Mouse (Mus musculus) Patski (cell line): ENCODE data around the gene 9430007A20Rik. TPM values are rescaled to one million over a fixed set of nuclear protein-coding genes. Genes with fewer than 3 reads are reported as not detected.
"Not testable (repeated sequence)": the region's sequence is repeated elsewhere in the genome, so short reads cannot be mapped to it uniquely, and the experiment has no call there.

ENCODE experiments used
- ATAC-seq: fragments of 100-300 bp; one replicate; pipeline ENCODE4 v1.8.0; 2021
- CTCF ChIA-PET: fragments of 350-600 bp; sonication (Branson Sonifier 250); formaldehyde crosslinking; loops from one replicate; lab custom pipeline; 2022; ENCODE audit warnings: inconsistent platforms; lab: Charles Lee
- POLR2A ChIA-PET: fragments of 350-600 bp; sonication (Branson Sonifier 250); formaldehyde crosslinking; loops from one replicate; lab custom pipeline; 2022; ENCODE audit warnings: antibody characterized with exemption, inconsistent platforms; lab: Charles Lee
- DNase-seq: peaks from one replicate; pipeline ENCODE4 v3.0.0-alpha.2; 2011; ENCODE audit warnings: low read depth, low spot score
- H3K27me3 ChIP-seq: fragments of 371-371 bp; one replicate; pipeline ENCODE4 v1.5.1; 2021
- CTCF ChIP-seq: fragments of 100-300 bp; IDR thresholded peaks from one replicate; pipeline ENCODE4 v1.5.1; 2021
- in situ Hi-C: fragments of 300-500 bp; cut with MboI; formaldehyde crosslinking; loops from 3 replicates; pipeline ENCODE4 v1.11.1; 2018; ENCODE audit warnings: low pct_unique_long_range_greater_than_20kb, mixed read lengths
- polyA plus RNA-seq: library from polyadenylated mRNA; unstranded; gene quantifications from one replicate; pipeline ENCODE4 v1.2.3, GENCODE M21; 2021

The 9430007A20Rik gene
- not detected for polyA plus RNA-seq

GRCm38 (mm10) chr4:144519522-144519921, at the start of gene 9430007A20Rik:
Gene 9430007A20Rik, plus strand, starts transcription at chr4:144519822.
- no peak for TF ChIP-seq CTCF
- CTCF ChIA-PET, result no interaction called here
- no peak for ATAC-seq
- POLR2A ChIA-PET, result no interaction called here
- no peak for DNase-seq
- in situ Hi-C loops, result no loop called here
- H3K27me3 ChIP-seq, result no peaks in the 10 kb centered on the region

- TF ChIP-seq CTCF, result no peak
- POLR2A ChIA-PET, result no interaction called here
- DNase-seq, result no peak
- H3K27me3 ChIP-seq, result no peaks in the 10 kb centered on the region
- CTCF ChIA-PET, result interaction anchor here (1.7 kb wide), 1 partner anchor 10 kb away, joined by 3 read pairs; no protein-coding TSS in a partner anchor
- peak; percentile 54 for ATAC-seq
- in situ Hi-C loops, result no loop called here
These were observed 26.3 kb upstream of the 9430007A20Rik start for GRCm38 (mm10) chr4:144493331-144493730.

GRCm38 (mm10) chr4:144506518-144506917, 13.1 kb upstream of the 9430007A20Rik start:
- in situ Hi-C loops, result loop anchor here (5.0 kb wide), 1 partner anchor 79 kb away; no protein-coding TSS in a partner anchor
- peak; percentile 43 for TF ChIP-seq CTCF
- DNase-seq (no peak), ATAC-seq (no peak)
- POLR2A ChIA-PET, result no interaction called here
- H3K27me3 ChIP-seq, result no peaks in the 10 kb centered on the region
- CTCF ChIA-PET, result interaction anchor here (0.7 to 2.4 kb wide), 4 partner anchors 14 to 78 kb away, joined by 3 to 9 read pairs (median 4); no protein-coding TSS in a partner anchor

- DNase-seq, result no peak
- POLR2A ChIA-PET, result no interaction called here
- in situ Hi-C loops, result no loop called here
- ATAC-seq, result no peak
- H3K27me3 ChIP-seq, result no peaks in the 10 kb centered on the region
- TF ChIP-seq CTCF, result no peak
- CTCF ChIA-PET, result interaction anchor here (1.3 kb wide), 1 partner anchor 9 kb away, joined by 3 read pairs; no protein-coding TSS in a partner anchor
These were observed 25.1 kb downstream of the 9430007A20Rik start for GRCm38 (mm10) chr4:144544689-144545088.

- POLR2A ChIA-PET, H3K27me3 ChIP-seq, CTCF ChIA-PET, in situ Hi-C loops, ATAC-seq, DNase-seq: not testable (repeated sequence)
These were observed 25.7 kb downstream of the 9430007A20Rik start for GRCm38 (mm10) chr4:144545339-144545738.

GRCm38 (mm10) chr4:144551156-144551555, 31.5 kb downstream of the 9430007A20Rik start:
- in situ Hi-C loops, result loop anchor here (25.0 kb wide), 1 partner anchor 561 kb away; no protein-coding TSS in a partner anchor
- no peak for ATAC-seq
- POLR2A ChIA-PET, result no interaction called here
- no peak for TF ChIP-seq CTCF
- no peak for DNase-seq
- no peaks in the 10 kb centered on the region for H3K27me3 ChIP-seq
- CTCF ChIA-PET, result no interaction called here

- TF ChIP-seq CTCF, result peak; percentile 49
- ATAC-seq (no peak), DNase-seq (no peak)
- in situ Hi-C loops, result loop anchor here (10.0 to 25.0 kb wide), 2 partner anchors 325 to 553 kb away; no protein-coding TSS in a partner anchor
- H3K27me3 ChIP-seq, result no peaks in the 10 kb centered on the region
- POLR2A ChIA-PET, result no interaction called here
- CTCF ChIA-PET, result interaction anchor here (1.1 to 1.4 kb wide), 2 partner anchors 14 to 16 kb away, joined by 3 to 4 read pairs; no protein-coding TSS in a partner anchor
These were observed 40.2 kb downstream of the 9430007A20Rik start for GRCm38 (mm10) chr4:144559792-144560191.

- H3K27me3 ChIP-seq, result no peaks in the 10 kb centered on the region
- ATAC-seq (peak; percentile 71), DNase-seq (peak; percentile 37)
- CTCF ChIA-PET, result interaction anchor here (1.4 kb wide), 1 partner anchor 171 kb away, joined by 3 read pairs; no protein-coding TSS in a partner anchor
- in situ Hi-C loops, result loop anchor here (10.0 to 25.0 kb wide), 2 partner anchors 324 to 551 kb away; no protein-coding TSS in a partner anchor
- POLR2A ChIA-PET, result no interaction called here
- TF ChIP-seq CTCF, result no peak
These were observed 41.6 kb downstream of the 9430007A20Rik start for GRCm38 (mm10) chr4:144561205-144561604.

GRCm38 (mm10) chr4:144565034-144565433, 45.4 kb downstream of the 9430007A20Rik start, which contains the start of gene Gm13124:
Gene Gm13124, minus strand, starts transcription at chr4:144565134.
- ChIA-PET CTCF (no interaction called here), POLR2A (no interaction called here)
- no peak for TF ChIP-seq CTCF
- in situ Hi-C loops, result loop anchor here (10.0 to 25.0 kb wide), 2 partner anchors 320 to 547 kb away; no protein-coding TSS in a partner anchor
- no peaks in the 10 kb centered on the region for H3K27me3 ChIP-seq
- DNase-seq, result no peak
- ATAC-seq, result no peak

GRCm38 (mm10) chr4:144567752-144568151, 48.1 kb downstream of the 9430007A20Rik start:
- DNase-seq (peak; percentile 51), ATAC-seq (peak; percentile 71)
- ChIA-PET CTCF (no interaction called here), POLR2A (no interaction called here)
- in situ Hi-C loops, result loop anchor here (10.0 to 25.0 kb wide), 2 partner anchors 317 to 545 kb away; no protein-coding TSS in a partner anchor
- no peaks in the 10 kb centered on the region for H3K27me3 ChIP-seq
- no peak for TF ChIP-seq CTCF

Other genes with a start within 250 kb of the 9430007A20Rik start
- not detected for gene Pramel5, start 239.3 kb upstream of the 9430007A20Rik start, polyA plus RNA-seq
- not detected for gene Gm13128, start 189.6 kb upstream of the 9430007A20Rik start, polyA plus RNA-seq
- gene Gm13119, start 161.9 kb upstream of the 9430007A20Rik start, polyA plus RNA-seq, result 0.04 TPM
- not detected for gene Pramef20, start 141.9 kb upstream of the 9430007A20Rik start, polyA plus RNA-seq
- 0.04 TPM for gene Pramef12, start 111.4 kb upstream of the 9430007A20Rik start, polyA plus RNA-seq
- gene 1700012P22Rik, start 81.0 kb upstream of the 9430007A20Rik start, polyA plus RNA-seq, result not detected
- not detected for gene Gm9944, start 66.5 kb upstream of the 9430007A20Rik start, polyA plus RNA-seq
- not detected for gene Aadacl3, start 56.1 kb upstream of the 9430007A20Rik start, polyA plus RNA-seq
- not detected for gene Gm13124, start 45.3 kb downstream of the 9430007A20Rik start, polyA plus RNA-seq
- not detected for gene Aadacl4, start 93.9 kb downstream of the 9430007A20Rik start, polyA plus RNA-seq
- not detected for gene Gm436, start 166.5 kb downstream of the 9430007A20Rik start, polyA plus RNA-seq
- 0.22 TPM for gene Gm13178, start 201.6 kb downstream of the 9430007A20Rik start, polyA plus RNA-seq